Mouse (Mus musculus) hematopoietic stem cell, adult 5-6 weeks (primary cell): ENCODE measurements around the gene Arhgef3. TPM values are rescaled to one million over a fixed set of nuclear protein-coding genes. Genes with fewer than 3 reads are reported as not detected.

ENCODE experiments used
- ATAC-seq, 2 experiments: fragments of 125-278 bp in 1 of 2; replicated peaks in 1 of 2; 2 replicates each; pipeline ENCODE4 v1.8.0; 2016 to 2017; ENCODE audit warnings: inconsistent platforms in 2 of 2, mild to moderate bottlenecking in 2 of 2, moderate number of reproducible peaks in 2 of 2, low read depth in 1 of 2, moderate TSS enrichment in 1 of 2; ENCODE audit not compliant: low FRiP score in 2 of 2, poor library complexity in 2 of 2, severe bottlenecking in 2 of 2, insufficient read depth in 1 of 2, low TSS enrichment in 1 of 2
- total RNA-seq: library from RNA; stranded (forward); fragments of 172-1452, 232-1000 nt; gene quantifications from 2 replicates; pipeline ENCODE4 v1.2.3, GENCODE M21; 2017

Arhgef3 gene
- 43.4 and 71.1 TPM in 2 replicates for total RNA-seq

DNA sequence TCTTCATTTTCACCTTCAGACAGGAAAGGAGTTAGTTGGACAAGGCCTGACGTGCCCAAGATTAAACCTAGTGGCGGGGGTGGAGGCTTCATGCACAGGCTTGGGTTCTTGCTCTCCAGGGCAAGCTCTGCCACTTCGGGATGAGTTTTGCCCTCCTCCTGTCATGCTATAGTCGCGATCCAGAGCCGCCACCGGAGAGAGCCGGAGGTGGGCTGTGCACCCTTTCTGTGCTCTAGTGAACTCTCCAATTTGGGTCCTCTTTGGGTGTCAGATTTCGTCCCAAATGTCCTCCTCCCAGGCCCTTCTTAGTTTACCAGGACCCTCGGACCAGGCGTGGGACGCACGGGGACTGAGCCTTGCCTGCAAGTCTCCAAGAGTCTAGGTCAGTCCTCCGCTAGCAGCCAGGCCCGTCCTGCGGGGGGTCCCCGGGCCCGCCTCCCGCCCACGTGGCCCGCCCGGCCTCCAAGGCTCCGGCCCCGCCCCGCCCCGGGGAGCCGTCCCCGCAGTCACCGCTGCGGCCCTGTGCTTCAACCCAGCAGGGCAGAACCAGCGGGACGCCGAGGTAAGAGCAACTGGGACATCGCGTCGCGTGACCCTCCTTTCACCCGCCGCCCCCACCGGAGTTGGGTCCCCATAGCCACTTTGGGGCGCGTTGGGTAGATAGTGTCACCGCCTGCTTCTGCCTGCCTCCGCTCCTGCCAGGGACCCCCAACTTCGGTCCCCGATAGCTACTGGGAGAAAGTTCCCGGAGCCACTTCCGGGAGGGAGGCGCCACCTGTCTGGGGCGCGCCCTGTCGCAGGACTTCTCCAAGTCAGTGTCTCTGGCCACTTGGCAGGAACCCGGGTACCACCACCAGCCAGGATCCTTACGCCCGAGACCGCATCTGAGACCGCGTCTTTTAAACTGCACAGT is at the start of gene Arhgef3:
Arhgef3 (plus strand) TSS at position 538 of the 913 bp plus-strand sequence.
- peak; percentile 49 to 54 for ATAC-seq

DNA sequence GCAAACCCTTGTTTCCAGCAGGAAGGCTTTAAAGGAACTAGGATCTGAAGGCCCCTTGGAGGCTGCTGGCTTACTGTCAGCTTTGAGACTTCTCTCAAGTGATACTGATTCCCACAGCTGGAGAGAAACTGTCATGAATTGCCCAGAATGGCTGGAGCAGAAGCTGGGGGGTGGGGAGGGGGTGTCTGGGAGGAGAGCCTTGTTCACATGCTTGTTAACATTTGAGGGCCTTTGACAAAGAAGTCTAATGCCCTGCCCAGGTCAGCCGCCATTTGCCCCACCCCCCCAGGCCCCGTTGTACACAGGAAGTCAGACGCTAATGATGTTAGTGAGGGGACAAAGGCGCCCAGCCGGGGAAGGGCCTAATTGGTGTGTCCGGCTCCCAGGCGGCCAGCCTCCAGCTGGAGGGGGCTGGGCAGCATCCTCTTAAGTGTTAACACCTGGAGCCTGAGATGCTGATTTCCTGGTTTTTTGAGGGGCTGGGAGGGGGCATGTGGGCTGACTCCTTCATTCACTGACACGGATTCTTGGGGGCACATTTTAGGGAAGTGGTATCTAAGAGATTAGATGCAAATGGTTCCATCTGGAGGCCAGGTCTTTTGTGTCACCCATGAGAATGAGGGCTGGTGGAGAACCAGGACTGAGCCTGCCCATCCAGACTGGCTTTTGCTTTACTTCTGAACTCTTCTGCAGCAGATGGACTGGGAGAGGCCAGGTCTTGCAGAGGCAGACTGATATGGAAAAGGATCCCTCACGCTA is 48.3 kb upstream of the Arhgef3 start:
- ATAC-seq: peak; percentile 45 to 59; a peak in 3 of 4 replicates

DNA sequence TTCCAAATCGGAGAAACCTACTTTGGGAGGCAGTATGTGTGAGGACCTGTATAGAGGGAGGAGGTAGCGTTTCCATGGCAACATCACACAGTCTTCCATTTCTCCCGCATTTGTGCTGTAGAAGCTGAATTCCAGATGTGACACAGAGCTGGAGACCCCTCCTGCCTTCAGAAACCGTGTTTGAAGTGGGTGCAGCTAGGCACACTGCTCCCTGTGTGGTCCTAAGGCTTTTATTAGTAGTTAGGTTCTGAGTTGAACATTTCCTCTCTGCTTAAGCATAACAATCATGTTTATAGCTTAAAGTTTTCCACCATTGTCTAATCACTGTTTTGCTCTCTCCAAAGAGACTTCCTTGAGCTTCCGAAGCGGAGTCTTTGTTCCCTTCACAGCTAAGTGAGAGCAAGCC is 46.8 kb upstream of the Arhgef3 start:
- ATAC-seq: no peak

DNA sequence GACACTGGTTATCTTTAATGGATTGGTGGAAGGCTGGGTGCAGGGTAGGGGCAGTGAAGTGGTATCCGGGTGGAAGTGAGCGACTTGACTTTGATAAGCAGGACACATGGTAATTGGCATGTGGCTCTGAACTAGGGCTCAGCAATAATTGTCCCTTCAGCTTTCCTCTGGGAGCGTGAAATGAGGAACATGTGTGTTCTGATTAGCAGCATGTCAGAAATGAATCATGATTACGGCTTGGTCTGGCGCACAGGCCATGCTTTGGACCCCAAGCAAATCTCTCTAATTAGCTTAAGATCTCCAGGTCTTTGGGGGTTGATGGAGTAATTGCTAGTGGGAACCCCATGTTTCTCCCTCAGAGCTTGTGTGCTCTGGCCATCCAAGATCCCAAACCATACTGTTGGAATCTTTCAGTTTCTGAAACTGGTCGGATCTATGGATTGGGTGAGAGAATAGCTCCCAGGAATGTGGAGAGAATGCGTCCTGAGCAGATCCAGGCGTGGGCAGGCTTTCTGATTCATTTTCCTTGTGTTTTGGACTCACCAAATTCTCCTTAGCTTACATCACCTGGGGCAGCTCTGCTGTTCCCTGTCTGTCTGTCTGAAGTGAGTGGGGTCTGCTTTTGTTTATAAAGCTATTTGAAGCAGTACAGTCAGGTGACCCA is 45.1 kb upstream of the Arhgef3 start:
- no peak for ATAC-seq

DNA sequence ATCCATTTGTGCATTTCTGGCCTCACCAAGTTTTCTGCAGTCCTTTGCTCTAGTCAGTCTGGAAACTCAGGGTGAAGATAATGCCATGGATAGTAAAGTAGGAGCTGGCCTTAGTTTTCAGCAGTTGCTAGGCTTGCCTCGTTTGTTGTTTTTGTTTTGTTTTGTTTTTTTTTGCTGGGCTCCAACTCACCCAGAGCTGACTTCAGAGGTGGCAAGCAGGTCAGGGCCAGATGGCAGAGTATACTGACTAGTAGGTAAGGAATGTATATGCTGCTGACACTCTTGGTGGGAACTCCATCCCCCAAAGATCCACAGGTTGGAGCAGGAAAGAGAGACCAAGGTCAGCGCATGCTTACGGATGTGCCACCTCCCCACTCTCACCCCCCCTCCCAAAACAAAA is 44.6 kb upstream of the Arhgef3 start:
- ATAC-seq: no peak

DNA sequence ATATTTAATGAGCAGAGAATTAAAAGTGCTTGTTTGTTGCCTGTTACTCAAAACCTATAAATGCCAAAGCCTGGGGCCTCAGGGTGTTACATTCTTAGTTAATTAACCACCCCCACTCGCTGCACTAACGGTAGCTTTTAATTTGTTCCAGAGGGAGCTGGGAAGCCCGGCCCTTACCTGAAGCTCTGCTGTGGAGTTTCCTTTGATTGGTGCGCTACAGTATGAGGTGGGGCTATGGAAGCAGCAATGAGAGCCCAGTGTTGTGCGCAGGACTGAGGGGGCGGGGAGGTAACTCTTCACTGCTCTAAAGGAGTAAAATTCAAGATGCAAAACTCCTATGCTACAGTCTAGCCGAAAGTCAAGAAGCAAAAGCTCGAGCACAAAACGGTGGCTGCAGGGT is 43.9 kb upstream of the Arhgef3 start:
- no peak for ATAC-seq

DNA sequence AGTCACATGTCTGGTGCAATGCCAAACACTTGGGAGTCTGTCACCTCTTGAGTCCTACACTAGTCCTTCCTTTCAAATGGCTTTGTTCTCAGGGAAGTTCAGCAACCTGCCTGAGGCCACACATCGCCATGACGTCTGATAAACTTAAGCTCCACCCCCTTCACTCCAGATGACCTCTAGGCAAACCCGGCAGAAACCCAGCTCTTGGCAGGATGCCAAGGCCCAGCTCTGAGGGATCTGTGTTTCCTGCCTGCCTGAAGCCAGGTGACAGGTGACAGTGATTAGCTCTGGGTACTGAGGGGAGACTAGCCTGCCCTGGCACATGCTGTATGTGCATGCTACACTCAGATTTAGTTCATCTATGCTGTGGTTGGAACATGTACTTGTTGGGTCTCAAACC is 42.7 kb upstream of the Arhgef3 start:
- peak in 1 of 2 experiments; percentile 32; a peak in 1 of 4 replicates for ATAC-seq

DNA sequence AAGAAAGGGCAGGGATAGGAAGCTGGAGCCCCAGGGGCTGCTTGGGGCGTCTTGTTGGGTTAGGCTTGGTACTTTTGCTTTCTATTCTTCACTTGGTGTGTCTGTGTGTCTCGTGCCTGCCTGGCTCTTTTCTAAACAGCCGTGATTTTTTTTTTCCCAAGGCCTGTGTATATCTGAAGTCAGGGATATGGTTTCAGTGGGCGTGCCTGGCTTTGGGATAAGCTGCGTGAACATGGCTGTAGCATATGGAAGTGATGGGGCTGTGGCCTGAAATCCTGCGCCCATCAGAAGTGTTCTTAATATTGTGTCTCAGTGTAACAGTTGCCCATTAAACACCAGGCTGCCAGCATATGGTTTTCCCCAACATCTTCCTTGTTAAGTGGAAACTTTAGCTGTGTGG is 39.6 kb upstream of the Arhgef3 start:
- no peak for ATAC-seq

DNA sequence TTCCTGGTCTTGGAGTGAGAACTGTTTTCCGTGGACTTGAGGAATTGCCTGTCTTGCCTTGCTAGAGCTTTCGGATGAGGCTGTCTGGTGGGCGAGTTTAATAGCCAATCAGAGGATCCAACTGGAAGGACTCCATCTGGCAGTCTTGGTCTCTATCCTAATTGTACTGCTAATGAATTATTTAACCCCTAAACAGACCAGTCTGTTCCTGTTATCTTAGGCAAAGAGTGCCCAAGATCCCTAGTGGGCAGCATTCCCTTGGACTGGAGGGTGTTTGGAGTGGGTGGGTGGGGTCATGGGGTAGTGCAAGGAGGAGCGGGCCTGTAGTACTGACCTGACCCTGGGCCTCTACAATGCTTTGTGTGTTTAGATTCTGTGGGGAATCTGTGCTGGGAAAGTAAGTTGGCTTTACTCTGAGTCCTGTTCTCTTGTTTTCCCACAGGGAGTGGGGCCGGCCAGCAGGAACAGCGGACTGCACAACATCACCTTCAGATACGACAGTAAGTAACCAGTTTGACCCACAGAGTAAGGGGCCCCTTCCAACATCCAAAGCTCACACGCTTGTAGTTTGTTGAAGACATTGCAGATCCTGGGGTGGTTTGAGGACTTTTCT is 38.7 kb upstream of the Arhgef3 start:
- ATAC-seq: no peak

DNA sequence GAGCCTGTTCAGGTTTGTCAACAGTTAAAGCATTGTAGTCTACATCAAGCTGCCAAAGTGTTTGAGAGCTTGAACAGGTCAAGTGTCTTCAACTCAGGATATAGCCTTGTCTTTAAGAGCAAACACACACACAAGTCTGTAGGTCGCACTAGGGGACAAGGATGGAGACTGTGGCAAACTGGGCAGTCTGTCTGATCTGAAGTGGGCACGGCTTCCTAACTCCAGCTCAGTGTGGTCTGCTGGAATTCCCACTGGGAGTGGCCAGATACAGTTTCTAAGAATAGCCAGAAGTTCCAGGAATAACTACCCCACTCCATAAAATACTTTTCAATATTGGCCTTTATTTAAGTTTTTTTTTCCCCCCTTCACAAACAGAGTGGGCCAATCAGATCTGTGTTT is 38.2 kb upstream of the Arhgef3 start:
- ATAC-seq: no peak

DNA sequence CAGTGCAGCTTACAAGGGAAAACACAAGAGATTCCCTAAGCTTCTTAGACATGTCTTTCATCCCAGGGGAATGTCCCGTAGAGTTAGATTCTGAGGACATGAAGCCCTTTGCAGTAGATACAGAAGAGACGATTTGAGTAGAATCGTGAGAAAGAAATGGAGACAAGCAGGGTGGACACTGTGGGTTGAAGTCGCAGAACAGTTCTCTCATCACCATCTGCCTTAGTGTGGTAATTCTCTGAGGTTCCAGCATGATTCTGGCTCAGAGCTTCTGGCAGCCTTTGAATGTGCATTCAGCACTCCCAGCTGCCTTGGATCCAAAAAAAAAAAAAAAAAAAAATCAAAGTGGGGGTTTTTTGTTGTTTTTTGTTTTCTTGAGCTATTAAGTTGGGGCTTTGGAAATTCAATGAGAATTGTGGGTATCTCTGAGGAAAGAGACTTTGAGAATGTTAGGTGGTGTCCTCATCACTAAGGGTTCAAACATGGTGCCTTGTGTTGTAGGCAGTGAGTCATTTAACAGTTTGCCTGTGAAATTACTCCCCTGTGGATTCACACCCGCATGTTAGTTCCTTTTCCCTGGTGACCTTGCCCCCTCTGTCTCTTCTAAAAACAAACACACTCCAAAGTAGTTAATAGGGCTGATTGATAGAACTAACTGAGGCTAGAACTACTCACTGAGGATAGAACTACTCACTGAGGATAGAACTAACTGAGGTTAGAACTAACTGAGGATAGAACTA is 33.0 kb upstream of the Arhgef3 start:
- ATAC-seq: no peak

DNA sequence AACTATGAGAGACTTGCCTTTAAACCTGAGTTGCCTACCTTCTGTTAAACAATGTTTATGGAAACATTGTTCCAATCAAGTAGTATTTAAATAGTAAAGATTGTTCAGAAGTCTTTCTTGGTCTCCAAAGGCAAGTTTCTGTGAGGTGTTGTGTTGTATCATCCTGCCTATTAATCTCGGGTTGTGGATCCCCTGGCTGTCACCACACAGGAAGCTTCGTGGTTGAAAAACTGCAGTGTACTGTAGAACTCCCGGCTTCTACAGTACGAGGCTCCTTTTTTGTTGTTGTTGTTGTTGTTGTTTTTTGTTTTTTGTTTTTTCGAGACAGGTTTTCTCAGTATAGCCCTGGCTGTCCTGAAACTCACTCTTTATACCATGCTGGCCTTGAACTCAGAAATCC is 29.2 kb upstream of the Arhgef3 start:
- no peak for ATAC-seq

DNA sequence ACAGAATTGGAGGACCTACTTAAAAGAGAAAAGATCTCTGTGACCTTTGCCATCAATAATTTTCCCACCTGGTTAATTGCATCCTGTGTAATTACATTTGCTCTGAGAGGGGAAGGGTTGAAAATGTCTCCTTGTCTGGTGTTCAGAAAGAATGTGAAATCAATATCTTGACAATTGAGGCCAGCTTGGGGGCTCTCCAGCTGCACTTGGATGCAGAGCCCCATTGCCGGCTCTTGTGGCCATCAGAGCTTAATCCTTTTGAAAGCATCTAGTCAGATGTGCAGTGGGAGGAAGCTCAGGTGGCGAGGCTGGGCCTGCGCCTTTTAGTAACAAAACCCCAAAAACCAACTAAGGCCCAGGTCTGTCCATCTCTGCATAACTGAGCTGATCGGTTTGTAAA is 28.7 kb upstream of the Arhgef3 start:
- no peak for ATAC-seq

DNA sequence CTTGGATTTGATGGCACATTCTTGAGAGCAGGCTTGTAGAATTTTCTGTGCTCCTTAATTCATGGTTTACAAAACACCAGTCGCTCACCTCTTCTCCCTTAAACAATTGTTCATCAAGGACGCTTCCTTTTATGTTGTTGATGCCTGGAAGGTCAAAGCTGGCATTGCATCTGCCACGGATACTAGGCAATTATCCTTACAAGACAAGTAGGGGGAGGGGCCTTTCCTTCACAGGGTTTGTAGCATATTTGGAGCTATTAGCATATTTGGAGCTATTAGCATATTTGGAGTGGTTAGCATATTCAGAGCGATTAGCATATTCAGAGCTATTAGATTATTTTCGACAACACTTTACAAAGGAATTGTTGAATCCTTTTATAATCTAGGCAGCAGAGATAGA is 20.5 kb upstream of the Arhgef3 start:
- ATAC-seq: no peak

DNA sequence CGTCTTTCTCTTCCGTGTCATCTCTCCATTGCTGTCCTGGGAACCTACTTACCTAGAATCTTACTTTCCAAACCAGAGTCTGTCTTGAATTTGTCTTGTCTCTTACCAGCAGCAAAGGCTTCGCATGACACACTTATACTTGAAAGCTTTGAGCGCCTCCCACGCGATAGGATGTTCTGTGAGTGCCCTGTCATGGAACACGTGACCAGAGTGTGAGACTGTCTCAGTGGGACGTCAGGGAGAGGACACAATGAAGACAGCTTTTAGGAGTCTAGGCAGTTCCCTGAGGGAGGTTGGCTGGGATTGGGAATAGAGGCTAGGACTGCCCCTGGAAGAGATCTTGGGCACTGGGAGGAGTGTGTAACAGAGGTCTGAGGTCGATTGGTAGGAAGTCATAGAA is 18.6 kb upstream of the Arhgef3 start:
- peak in 1 of 2 experiments; percentile 27; a peak in 1 of 4 replicates for ATAC-seq

DNA sequence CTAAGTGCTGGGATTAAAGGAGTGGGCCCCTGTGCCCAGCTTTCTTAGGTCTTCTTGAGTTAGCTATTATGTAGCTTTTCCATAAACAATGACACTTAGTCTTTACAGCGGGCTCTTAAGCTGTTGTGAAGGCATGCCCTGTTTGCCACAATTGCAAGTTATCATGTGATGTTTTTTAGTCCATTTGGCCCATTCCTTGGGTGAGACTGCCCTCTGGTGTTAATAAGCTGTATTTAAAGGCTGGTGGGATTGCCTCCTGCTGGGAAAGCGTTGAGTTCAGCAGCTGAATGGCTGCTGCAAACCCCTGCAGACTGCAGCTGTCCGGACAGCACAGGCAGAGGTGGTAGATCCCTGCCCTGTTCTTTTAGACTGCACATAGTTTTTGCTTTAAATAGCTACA is 17.9 kb upstream of the Arhgef3 start:
- ATAC-seq: peak; percentile 73 to 83

DNA sequence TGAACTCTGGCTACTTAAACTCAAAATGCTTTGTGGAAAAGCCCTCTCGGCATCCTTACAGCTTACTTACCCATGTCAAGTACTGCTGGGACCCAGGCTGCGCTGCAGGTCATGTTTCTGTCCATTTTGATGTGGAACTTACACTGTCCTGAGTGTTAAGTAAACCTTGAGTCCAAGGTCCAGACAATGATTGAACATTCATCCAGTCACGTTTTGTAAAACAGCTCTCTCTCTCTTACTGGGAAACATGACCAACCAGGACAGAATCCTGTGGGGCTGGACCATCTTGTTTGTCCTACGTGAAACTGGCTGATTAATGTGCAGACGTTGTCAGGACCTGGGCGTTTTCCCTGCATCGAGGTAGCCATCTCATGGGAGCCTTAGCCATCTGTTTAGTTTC is 13.0 kb upstream of the Arhgef3 start:
- ATAC-seq: no peak
